Mouse (Mus musculus) neural tube, embryonic 13.5 days (tissue): Measurements from ENCODE around the gene Galr2. TPM values are rescaled to one million over a fixed set of nuclear protein-coding genes. Genes with fewer than 3 reads are reported as not detected.
"Not testable (repeated sequence)": the region's sequence is repeated elsewhere in the genome, so short reads cannot be mapped to it uniquely, and the experiment has no call there.

Experiments
- ATAC-seq: fragments of 200-750 bp; cut with Nextera tagmentation; 2 replicates; pipeline ENCODE4 v1.8.0; 2017; ENCODE audit warnings: low read depth, mild to moderate bottlenecking, moderate TSS enrichment, moderate library complexity
- H3K27ac ChIP-seq: fragments of 300-500 bp; sonication (generic); replicated peaks from 2 replicates; pipeline ENCODE4 v1.5.1; 2015; ENCODE audit warnings: moderate library complexity, mild to moderate bottlenecking, inconsistent platforms
- H3K27me3 ChIP-seq: fragments of 300-500 bp; sonication (generic); 2 replicates; pipeline ENCODE4 v1.6.1; 2015; ENCODE audit warnings: mild to moderate bottlenecking, inconsistent platforms
- H3K36me3 ChIP-seq: fragments of 300-500 bp; sonication (generic); 2 replicates; pipeline ENCODE4 v1.6.1; 2015; ENCODE audit warnings: mild to moderate bottlenecking, inconsistent platforms
- H3K4me1 ChIP-seq: fragments of 300-500 bp; sonication (generic); replicated peaks from 2 replicates; pipeline ENCODE4 v1.6.1; 2015; ENCODE audit warnings: inconsistent platforms
- H3K4me2 ChIP-seq: fragments of 300-500 bp; sonication (generic); 2 replicates; pipeline ENCODE4 v1.6.1; 2015; ENCODE audit warnings: inconsistent platforms, mild to moderate bottlenecking, moderate library complexity
- H3K4me3 ChIP-seq: fragments of 300-500 bp; sonication (generic); 2 replicates; pipeline ENCODE4 v1.5.1; 2015; ENCODE audit warnings: mild to moderate bottlenecking, inconsistent platforms
- H3K9ac ChIP-seq: fragments of 300-500 bp; sonication (generic); 2 replicates; pipeline ENCODE4 v1.6.1; 2015; ENCODE audit warnings: moderate library complexity, mild to moderate bottlenecking, inconsistent platforms
- H3K9me3 ChIP-seq: fragments of 300-500 bp; sonication (generic); 2 replicates; pipeline ENCODE4 v1.6.1; 2016; ENCODE audit warnings: inconsistent platforms
- WGBS: fragments of 180-500 bp; shearing (Covaris S2); methylation state at CpG from one replicate; pipeline ENCODE4 v1.1.7; 2015; 5-methylcytosine and 5-hydroxymethylcytosine counted together
- polyA plus RNA-seq: library from polyadenylated mRNA; unstranded; fragments of >200 nt; fragmentation: Nextera tagmentation; extraction: Ambion mirVana; gene quantifications from 2 replicates; pipeline ENCODE4 v1.2.1, GENCODE M21; 2015

Galr2 gene
- polyA plus RNA-seq, 1 experiment from 2014 or later: 1.1 TPM

DNA sequence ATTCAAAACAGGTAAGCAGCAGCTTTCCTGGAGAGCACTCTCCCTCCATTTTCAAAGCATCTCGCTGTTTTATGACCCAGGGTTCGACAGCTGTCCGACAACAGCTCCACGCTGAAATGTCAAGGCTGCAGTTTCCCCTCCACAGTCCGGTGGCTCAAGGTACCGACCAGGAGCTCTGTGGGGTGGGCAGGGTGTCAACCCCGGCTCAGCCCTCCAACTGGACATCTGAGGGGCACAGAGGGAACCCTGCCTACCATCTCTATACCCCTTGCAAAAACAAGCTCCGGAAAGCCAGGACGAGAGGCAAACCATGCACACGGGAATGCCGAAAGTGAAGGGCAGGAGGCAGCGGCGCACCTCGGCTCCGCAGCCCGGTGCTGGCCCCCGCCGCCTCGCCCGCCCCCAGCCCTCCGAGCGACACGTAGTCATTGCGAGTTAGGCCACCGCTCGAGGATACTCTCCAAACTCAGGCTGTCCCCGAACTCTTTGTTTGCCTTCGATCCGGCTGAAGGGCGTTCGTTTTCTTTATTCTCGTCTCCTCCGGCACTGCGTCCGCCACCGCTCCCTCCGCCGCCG is 7.2 kb upstream of the Galr2 start:
- ATAC-seq: peak; percentile 55
- Histone ChIP-seq H3K4me3 (peak overlapping the region; percentile 89), H3K4me2 (peak overlapping the region; percentile 96), H3K9me3 (no peaks in the 10 kb centered on the region), H3K27ac (peak overlapping the region; percentile 91), H3K4me1 (peaks cover 43% of the 10 kb centered on the region), H3K27me3 (no peaks in the 10 kb centered on the region), H3K36me3 (peaks cover 32% of the 10 kb centered on the region), H3K9ac (peak overlapping the region; percentile 94)
- WGBS: under 1% methylated on average over 39 of the region's 39 CpGs

DNA sequence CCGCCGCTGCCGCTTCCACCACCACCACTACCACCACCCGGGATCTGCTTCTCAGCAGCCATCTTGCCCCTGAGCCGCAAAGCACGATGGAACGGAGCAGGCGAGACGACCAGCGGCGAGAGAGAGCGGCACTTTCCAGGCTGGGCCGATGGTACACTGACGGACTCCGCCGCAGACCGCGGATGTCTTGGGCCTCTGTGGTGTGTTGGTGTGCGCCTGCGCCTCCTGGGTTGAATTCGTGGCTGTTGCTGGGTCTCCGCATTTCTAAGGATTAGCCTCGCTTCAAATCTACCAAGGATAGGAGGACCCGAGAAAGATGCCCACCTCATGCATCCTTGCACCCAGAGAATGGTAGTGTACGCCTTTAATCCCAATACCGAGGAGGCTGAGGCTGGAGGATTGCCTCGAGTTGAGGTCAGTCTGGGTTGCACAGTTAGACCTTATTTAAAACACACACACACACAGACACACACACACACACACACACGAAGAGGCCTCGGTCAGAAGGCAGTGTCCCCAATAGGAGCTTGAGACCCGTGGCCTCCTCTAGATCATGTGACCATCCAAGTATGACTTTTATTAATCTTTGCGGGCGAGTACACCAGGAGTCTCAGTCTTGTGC is 6.6 kb upstream of the Galr2 start, which contains the start of gene Srp68:
Gene Srp68, minus strand, starts transcription at position 173 of the 622 bp plus-strand sequence.
- H3K4me2 ChIP-seq: peak within 1 kb of the TSS; percentile 96
- ATAC-seq: peak; percentile 100
- H3K4me3 ChIP-seq: peak within 1 kb of the TSS; percentile 89
- peak within 1 kb of the TSS; percentile 94 for H3K9ac ChIP-seq
- 3% methylated on average over 32 of the region's 32 CpGs for WGBS
- peak within 1 kb of the TSS; percentile 91 for H3K27ac ChIP-seq
- peaks cover 26% of the 10 kb centered on the region for H3K36me3 ChIP-seq
- H3K9me3 ChIP-seq: no peaks in the 10 kb centered on the region
- H3K4me1 ChIP-seq: peaks cover 43% of the 10 kb centered on the region
- H3K27me3 ChIP-seq: no peaks in the 10 kb centered on the region

DNA sequence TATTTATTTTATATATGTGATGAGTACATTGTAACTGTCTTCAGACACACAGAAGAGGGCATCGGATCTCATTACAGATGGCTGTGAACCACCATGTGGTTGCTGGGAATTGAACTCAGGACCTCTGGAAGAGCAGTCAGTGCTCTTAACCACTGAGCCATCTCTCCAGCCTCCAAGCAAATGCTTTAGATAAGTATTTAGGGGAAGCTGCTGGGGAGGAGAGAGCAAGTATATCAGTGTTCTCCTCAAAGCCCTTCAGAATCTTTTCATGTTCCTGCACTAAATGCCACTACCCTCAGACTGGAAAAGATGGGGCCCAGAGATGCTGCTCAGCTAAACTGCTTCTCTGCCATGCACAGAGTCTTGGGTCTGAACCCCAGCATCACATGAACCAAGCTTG is 3.6 kb upstream of the Galr2 start:
- H3K4me2 ChIP-seq, H3K4me3 ChIP-seq, H3K9ac ChIP-seq, ATAC-seq, H3K36me3 ChIP-seq, H3K9me3 ChIP-seq, H3K27ac ChIP-seq: not testable (repeated sequence)
- H3K27me3 ChIP-seq: peaks cover 27% of the 10 kb centered on the region
- peaks cover 38% of the 10 kb centered on the region for H3K4me1 ChIP-seq
- 91% methylated on average over 1 of the region's 1 CpGs for WGBS

- H3K4me1 ChIP-seq: peaks cover 30% of the 10 kb centered on the region
- H3K27ac ChIP-seq: no peak overlapping the region
- peak overlapping the region; percentile 58 for H3K9ac ChIP-seq
- H3K4me3 ChIP-seq: peak overlapping the region; percentile 32
- peaks cover 65% of the 10 kb centered on the region for H3K27me3 ChIP-seq
- peak overlapping the region; percentile 54 for H3K4me2 ChIP-seq
- ATAC-seq: no peak
- WGBS: 3% methylated on average over 18 of the region's 18 CpGs
- H3K36me3 ChIP-seq: no peaks in the 10 kb centered on the region
- no peaks in the 10 kb centered on the region for H3K9me3 ChIP-seq
Measured at GRCm38 (mm10) chr11:116281671-116282070, 932 bp downstream of the Galr2 start.

DNA sequence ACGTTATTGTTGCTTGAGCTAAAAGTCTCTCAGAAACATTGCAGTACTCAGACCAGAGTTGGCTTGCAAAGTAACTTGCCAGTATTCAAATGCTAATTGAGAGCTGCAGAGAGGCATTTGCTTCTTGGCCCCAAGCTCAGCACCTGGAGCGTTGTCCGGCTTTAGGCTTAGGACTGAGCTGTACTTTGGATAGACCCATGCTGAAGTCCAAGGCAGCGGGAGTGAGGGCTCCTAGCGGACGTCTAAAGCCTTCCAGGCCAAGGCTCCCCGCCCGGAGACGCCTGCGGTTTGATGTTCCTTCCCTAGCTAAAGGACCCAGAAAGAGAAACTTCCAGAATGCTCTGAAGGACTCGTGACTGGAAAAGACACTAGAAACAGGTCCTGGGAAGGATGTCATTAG is 1.4 kb downstream of the Galr2 start:
- Histone ChIP-seq H3K9ac (no peak overlapping the region), H3K9me3 (no peaks in the 10 kb centered on the region), H3K27ac (no peak overlapping the region), H3K36me3 (no peaks in the 10 kb centered on the region), H3K4me3 (peak overlapping the region; percentile 32; the same call in 1 of the 2 replicates), H3K27me3 (peaks cover 65% of the 10 kb centered on the region), H3K4me1 (peaks cover 30% of the 10 kb centered on the region), H3K4me2 (peak overlapping the region; percentile 54)
- ATAC-seq: no peak
- WGBS: 2% methylated on average over 11 of the region's 11 CpGs

GRCm38 (mm10) chr11:116282912-116283521 is 2.3 kb downstream of the Galr2 start:
- no peak for ATAC-seq
- Histone ChIP-seq H3K9ac (no peak overlapping the region), H3K27ac (no peak overlapping the region), H3K9me3 (no peaks in the 10 kb centered on the region), H3K27me3 (peaks cover 65% of the 10 kb centered on the region), H3K4me2 (no peak overlapping the region), H3K4me3 (no peak overlapping the region; the same call in 1 of the 2 replicates), H3K4me1 (peaks cover 30% of the 10 kb centered on the region), H3K36me3 (peaks cover 9% of the 10 kb centered on the region)
- 11% methylated on average over 48 of the region's 48 CpGs for WGBS

- Histone ChIP-seq H3K4me1 (peaks cover 30% of the 10 kb centered on the region), H3K4me3 (no peak overlapping the region), H3K4me2 (no peak overlapping the region), H3K27me3 (peaks cover 65% of the 10 kb centered on the region), H3K36me3 (peaks cover 19% of the 10 kb centered on the region), H3K9me3 (no peaks in the 10 kb centered on the region), H3K27ac (no peak overlapping the region), H3K9ac (no peak overlapping the region)
- 65% methylated on average over 6 of the region's 6 CpGs for WGBS
- no peak for ATAC-seq
Measured at GRCm38 (mm10) chr11:116283982-116284381, 3.2 kb downstream of the Galr2 start.

- Histone ChIP-seq H3K27ac (peak overlapping the region; percentile 39), H3K9me3 (no peaks in the 10 kb centered on the region), H3K36me3 (peaks cover 36% of the 10 kb centered on the region), H3K27me3 (peaks cover 52% of the 10 kb centered on the region), H3K9ac (no peak overlapping the region), H3K4me1 (peaks cover 29% of the 10 kb centered on the region), H3K4me2 (no peak overlapping the region), H3K4me3 (no peak overlapping the region)
- 68% methylated on average over 7 of the region's 7 CpGs for WGBS
- ATAC-seq: no peak
Measured at GRCm38 (mm10) chr11:116285770-116286191, 5.0 kb downstream of the Galr2 start.

DNA sequence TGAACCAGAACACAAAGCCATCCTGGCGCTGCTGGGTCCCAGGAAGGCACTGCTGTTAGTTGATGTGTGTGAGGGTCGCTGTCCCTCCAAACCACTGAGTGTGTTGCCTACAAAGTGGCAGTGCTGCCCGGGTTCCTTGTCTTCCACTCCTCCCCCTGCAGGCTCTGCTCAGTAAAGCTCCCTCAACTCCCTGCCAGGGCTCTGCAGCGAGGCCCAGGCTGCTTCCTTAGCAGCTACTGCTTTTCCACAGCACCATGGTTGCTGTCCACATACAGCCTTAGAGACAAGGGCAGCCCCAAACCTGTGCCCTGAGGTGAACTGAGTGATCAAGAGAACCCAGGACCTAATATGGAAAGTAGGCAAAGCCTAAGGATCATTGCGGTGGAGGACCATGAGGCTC is 6.6 kb downstream of the Galr2 start:
- WGBS: 79% methylated on average over 5 of the region's 5 CpGs
- Histone ChIP-seq H3K4me1 (peaks cover 14% of the 10 kb centered on the region), H3K27me3 (peaks cover 36% of the 10 kb centered on the region), H3K4me2 (no peak overlapping the region), H3K4me3 (no peak overlapping the region), H3K9me3 (no peaks in the 10 kb centered on the region), H3K9ac (no peak overlapping the region), H3K27ac (peak overlapping the region; percentile 38; the same call in 1 of the 2 replicates), H3K36me3 (peaks cover 52% of the 10 kb centered on the region)
- ATAC-seq: no peak

DNA sequence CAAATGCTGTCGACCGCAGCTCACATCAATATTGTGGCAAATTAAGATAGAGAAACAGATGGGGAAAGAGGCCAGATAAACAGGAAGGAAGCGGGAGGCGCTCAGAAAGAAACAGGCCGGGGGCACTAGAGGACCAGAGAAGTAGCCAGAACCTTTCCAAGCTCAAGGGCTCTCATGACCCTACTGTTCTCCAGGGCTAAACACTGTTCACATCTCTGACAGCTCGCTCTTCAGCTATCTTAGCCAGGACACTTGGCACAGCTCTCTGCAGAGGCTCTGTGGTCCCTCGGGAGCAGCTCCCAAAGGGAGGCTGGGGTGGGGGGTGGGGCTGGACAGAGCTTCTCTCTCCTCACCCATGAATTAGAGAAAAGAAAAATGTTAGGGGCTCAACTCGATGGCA is 9.8 kb downstream of the Galr2 start:
- Histone ChIP-seq H3K4me1 (0 out of 2 replicates have a peak, but pooled peaks cover 5% of the 10 kb centered on the region), H3K4me2 (no peak overlapping the region), H3K36me3 (peaks cover 80% of the 10 kb centered on the region), H3K27me3 (peaks cover 4% of the 10 kb centered on the region), H3K27ac (no peak overlapping the region), H3K9me3 (no peaks in the 10 kb centered on the region), H3K9ac (no peak overlapping the region), H3K4me3 (no peak overlapping the region)
- no peak for ATAC-seq
- 84% methylated on average over 8 of the region's 8 CpGs for WGBS

DNA sequence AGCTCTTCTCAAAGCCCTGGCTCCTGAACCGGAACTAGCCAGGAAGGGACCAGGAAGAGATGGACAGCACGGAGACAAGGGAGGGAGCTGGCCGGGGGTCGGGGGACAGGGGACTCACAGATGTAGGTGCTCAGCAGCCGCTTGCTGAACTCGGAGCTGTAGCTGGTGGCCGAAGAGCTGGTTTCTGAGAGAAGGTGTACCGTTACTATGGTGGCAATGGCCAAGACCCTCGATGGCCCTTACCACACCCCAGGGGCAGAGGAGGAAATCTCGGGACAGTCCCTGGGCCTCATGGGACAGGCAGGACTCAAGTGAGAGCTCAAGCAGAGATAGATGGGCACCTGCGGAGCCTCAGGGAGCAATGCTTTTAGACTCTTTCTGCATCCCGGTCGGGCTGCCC is 11.7 kb downstream of the Galr2 start:
- Histone ChIP-seq H3K9me3 (no peaks in the 10 kb centered on the region), H3K4me1 (no peaks in the 10 kb centered on the region), H3K27ac (no peak overlapping the region), H3K9ac (no peak overlapping the region), H3K4me2 (no peak overlapping the region), H3K4me3 (no peak overlapping the region), H3K27me3 (no peaks in the 10 kb centered on the region), H3K36me3 (peaks cover 96% of the 10 kb centered on the region)
- WGBS: 92% methylated on average over 13 of the region's 13 CpGs
- no peak for ATAC-seq

GRCm38 (mm10) chr11:116293538-116294137 is 12.9 kb downstream of the Galr2 start:
- Histone ChIP-seq H3K27ac (no peak overlapping the region), H3K36me3 (peaks cover 93% of the 10 kb centered on the region), H3K4me3 (no peak overlapping the region), H3K4me1 (no peaks in the 10 kb centered on the region), H3K9ac (no peak overlapping the region), H3K4me2 (no peak overlapping the region), H3K9me3 (no peaks in the 10 kb centered on the region), H3K27me3 (no peaks in the 10 kb centered on the region)
- WGBS: 90% methylated on average over 12 of the region's 12 CpGs
- no peak for ATAC-seq
